Comparison of ENCODE assay signal across 8 mouse cellular contexts in genomic region chr9:114499783-114500515, GRCm38 (mm10). TPM values are rescaled to one million over a fixed set of nuclear protein-coding genes. Genes with fewer than 3 reads are reported as not detected.
DNase-seq lines count a peak whose midpoint lies in the region; ATAC-seq lines count a peak whose summit lies in the region.

No protein-coding gene starts in this region.

- intact Hi-C loops in heart, postnatal 14 days (cut with DNase I): loop anchor here (2.0 to 5.0 kb wide), 3 partner anchors 81 to 178 kb away; no protein-coding TSS in a partner anchor

- no peak overlapping the region for H3K4me2 ChIP-seq in intestine, embryonic 14.5 days (ENCODE audit: low read length)
- no peak overlapping the region for H3K4me2 ChIP-seq in intestine, embryonic 16.5 days (ENCODE audit: low read depth, low read length)
- H3K4me2 ChIP-seq in embryonic facial prominence, embryonic 11.5 days (ENCODE audit: low read depth, low read length): no peak overlapping the region
- no peak overlapping the region for H3K4me2 ChIP-seq in stomach, embryonic 16.5 days (ENCODE audit: low read depth, low read length)

- no peak overlapping the region for H3K9ac ChIP-seq in intestine, embryonic 14.5 days (ENCODE audit: low read length)
- H3K9ac ChIP-seq in intestine, embryonic 16.5 days (ENCODE audit: low read depth, low read length): no peak overlapping the region
- no peak overlapping the region for H3K9ac ChIP-seq in embryonic facial prominence, embryonic 11.5 days (replicated peaks; ENCODE audit: low read length)
- no peak overlapping the region for H3K9ac ChIP-seq in stomach, embryonic 16.5 days (ENCODE audit: low read length)

- ATAC-seq in intestine, embryonic 14.5 days (replicated peaks; ENCODE audit: low FRiP score, low TSS enrichment, low read depth): peak; percentile 33; the same call in 1 of the 2 replicates
- no peak for ATAC-seq in intestine, embryonic 16.5 days
- 0 out of 2 replicates have a peak, but pooled peaks have one; percentile 60 for ATAC-seq in embryonic facial prominence, embryonic 11.5 days (replicated peaks; ENCODE audit: insufficient number of reproducible peaks, low FRiP score, low TSS enrichment, low read depth)
- peak; percentile 9; the same call in 1 of the 2 replicates for ATAC-seq in stomach, embryonic 16.5 days (ENCODE audit: insufficient read depth, low FRiP score)

- H3K4me1 ChIP-seq in intestine, embryonic 14.5 days (replicated peaks; ENCODE audit: control insufficient read depth, insufficient read depth, low read length): no peaks in the 10 kb centered on the region
- 0 out of 2 replicates have a peak, but pooled peaks cover 2% of the 10 kb centered on the region for H3K4me1 ChIP-seq in intestine, embryonic 16.5 days (ENCODE audit: control insufficient read depth, insufficient read depth, low read length)
- no peaks in the 10 kb centered on the region for H3K4me1 ChIP-seq in embryonic facial prominence, embryonic 11.5 days (ENCODE audit: control insufficient read depth, insufficient read depth, low read length)
- no peaks in the 10 kb centered on the region for H3K4me1 ChIP-seq in stomach, embryonic 16.5 days (ENCODE audit: control insufficient read depth, insufficient read depth, low read length)

- H3K36me3 ChIP-seq in intestine, embryonic 14.5 days (ENCODE audit: control insufficient read depth, insufficient read depth, low read length): no peaks in the 10 kb centered on the region
- no peaks in the 10 kb centered on the region for H3K36me3 ChIP-seq in intestine, embryonic 16.5 days (ENCODE audit: control insufficient read depth, insufficient read depth, low read length)
- H3K36me3 ChIP-seq in embryonic facial prominence, embryonic 11.5 days (replicated peaks; ENCODE audit: control insufficient read depth, insufficient read depth, low read depth, low read length): no peaks in the 10 kb centered on the region
- H3K36me3 ChIP-seq in stomach, embryonic 16.5 days (ENCODE audit: control insufficient read depth, insufficient read depth, low read length): no peaks in the 10 kb centered on the region

- H3K9me3 ChIP-seq in intestine, embryonic 14.5 days (ENCODE audit: control insufficient read depth, low read length): no peaks in the 10 kb centered on the region
- H3K9me3 ChIP-seq in intestine, embryonic 16.5 days (ENCODE audit: control insufficient read depth, low read length): no peaks in the 10 kb centered on the region
- no peaks in the 10 kb centered on the region for H3K9me3 ChIP-seq in embryonic facial prominence, embryonic 11.5 days (replicated peaks; ENCODE audit: control insufficient read depth, low read length)
- no peaks in the 10 kb centered on the region for H3K9me3 ChIP-seq in stomach, embryonic 16.5 days (replicated peaks; ENCODE audit: control insufficient read depth, low read length)

- DNase-seq in intestine, embryonic 14.5 days (ENCODE audit: low spot score): peak; percentile 75
- peak; percentile 78 for DNase-seq in adipocyte (ENCODE audit: low spot score)
- DNase-seq in embryonic facial prominence, embryonic 11.5 days (ENCODE audit: low spot score): peak; percentile 84
- peak; percentile 60 to 74 for DNase-seq in heart, postnatal 14 days
- DNase-seq in layer of hippocampus, postnatal 10 days (ENCODE audit: low spot score in 2 of 2): peak; percentile 52 to 57
- DNase-seq in lung, postnatal 4 days: peak; percentile 37 to 76

- H3K27me3 ChIP-seq in intestine, embryonic 14.5 days (replicated peaks; ENCODE audit: control insufficient read depth, insufficient read depth, low read length): no peaks in the 10 kb centered on the region
- H3K27me3 ChIP-seq in intestine, embryonic 16.5 days (replicated peaks; ENCODE audit: control insufficient read depth, insufficient read depth, low read length): no peaks in the 10 kb centered on the region
- no peaks in the 10 kb centered on the region for H3K27me3 ChIP-seq in embryonic facial prominence, embryonic 11.5 days (ENCODE audit: control insufficient read depth, insufficient read depth, low read length)
- peaks cover 5% of the 10 kb centered on the region; the same call in 1 of the 2 replicates for H3K27me3 ChIP-seq in stomach, embryonic 16.5 days (ENCODE audit: control insufficient read depth, insufficient read depth, low read length)

- no peak overlapping the region for H3K27ac ChIP-seq in intestine, embryonic 14.5 days (ENCODE audit: low read depth)
- H3K27ac ChIP-seq in intestine, embryonic 16.5 days (ENCODE audit: low read length): no peak overlapping the region
- no peak overlapping the region for H3K27ac ChIP-seq in embryonic facial prominence, embryonic 11.5 days (replicated peaks; ENCODE audit: low read depth, low read length)
- H3K27ac ChIP-seq in stomach, embryonic 16.5 days (ENCODE audit: low read length): no peak overlapping the region

- H3K4me3 ChIP-seq in intestine, embryonic 14.5 days (ENCODE audit: low read depth, low read length): no peak overlapping the region
- H3K4me3 ChIP-seq in intestine, embryonic 16.5 days (ENCODE audit: low read length): no peak overlapping the region
- no peak overlapping the region for H3K4me3 ChIP-seq in embryonic facial prominence, embryonic 11.5 days (ENCODE audit: low read depth, low read length)
- no peak overlapping the region for H3K4me3 ChIP-seq in stomach, embryonic 16.5 days (replicated peaks; ENCODE audit: low read length)

- 19% methylated on average over 15 of the region's 15 CpGs for WGBS in intestine, embryonic 14.5 days
- WGBS in intestine, embryonic 16.5 days: 18% methylated on average over 15 of the region's 15 CpGs
- WGBS in embryonic facial prominence, embryonic 11.5 days: 28% methylated on average over 15 of the region's 15 CpGs
- WGBS in stomach, embryonic 16.5 days: 18% methylated on average over 15 of the region's 15 CpGs

RNA-seq across cellular contexts. Expression of gene Ccr4, which starts 4.8 kb away (rescaled TPM):
- polyA plus RNA-seq in intestine, embryonic 14.5 days (2014; fragmentation: Nextera tagmentation; extraction: Ambion mirVana): 0.08 TPM in 2 replicates
- 1.9 and 2.5 TPM in 2 replicates for polyA plus RNA-seq in intestine, embryonic 16.5 days (2015; fragmentation: Nextera tagmentation; extraction: Ambion mirVana)
- not detected in 2 replicates for polyA plus RNA-seq in embryonic facial prominence, embryonic 11.5 days (2014; fragmentation: Nextera tagmentation; extraction: Ambion mirVana)
- under 1 TPM in 1 of 2 experiments, not detected in 1; 0.68 TPM for total RNA-seq in heart, postnatal 14 days (2021)
- total RNA-seq in layer of hippocampus, postnatal 10 days (2021): not detected
- 0.04 TPM in 1 of 2 replicates, not detected in the other for polyA plus RNA-seq in stomach, embryonic 16.5 days (2015; fragmentation: Nextera tagmentation; extraction: Ambion mirVana)

RNA-seq across cellular contexts. Expression of gene C130032M10Rik, which starts 15.5 kb away (rescaled TPM):
- 0.46 TPM in 1 of 2 replicates, not detected in the other for polyA plus RNA-seq in intestine, embryonic 14.5 days (2014; fragmentation: Nextera tagmentation; extraction: Ambion mirVana)
- polyA plus RNA-seq in intestine, embryonic 16.5 days (2015; fragmentation: Nextera tagmentation; extraction: Ambion mirVana): 0.32 TPM in 1 of 2 replicates, not detected in the other
- polyA plus RNA-seq in embryonic facial prominence, embryonic 11.5 days (2014; fragmentation: Nextera tagmentation; extraction: Ambion mirVana): not detected in 2 replicates
- total RNA-seq in heart, postnatal 14 days (2021): not detected
- not detected for total RNA-seq in layer of hippocampus, postnatal 10 days (2021)
- 0.19 TPM in 1 of 2 replicates, not detected in the other for polyA plus RNA-seq in stomach, embryonic 16.5 days (2015; fragmentation: Nextera tagmentation; extraction: Ambion mirVana)
